Mouse (Mus musculus) stomach, postnatal 0 days (tissue): Measurements from ENCODE around the gene Myh2.

Source experiments
- CTCF ChIP-seq: IDR thresholded peaks from 2 replicates; pipeline ENCODE4 v1.5.1; 2016; ENCODE audit warnings: antibody characterized with exemption, low read depth, mild to moderate bottlenecking, moderate library complexity
- EP300 ChIP-seq: optimal IDR thresholded peaks from 2 replicates; pipeline ENCODE3; 2016; ENCODE audit warnings: antibody characterized with exemption

DNA sequence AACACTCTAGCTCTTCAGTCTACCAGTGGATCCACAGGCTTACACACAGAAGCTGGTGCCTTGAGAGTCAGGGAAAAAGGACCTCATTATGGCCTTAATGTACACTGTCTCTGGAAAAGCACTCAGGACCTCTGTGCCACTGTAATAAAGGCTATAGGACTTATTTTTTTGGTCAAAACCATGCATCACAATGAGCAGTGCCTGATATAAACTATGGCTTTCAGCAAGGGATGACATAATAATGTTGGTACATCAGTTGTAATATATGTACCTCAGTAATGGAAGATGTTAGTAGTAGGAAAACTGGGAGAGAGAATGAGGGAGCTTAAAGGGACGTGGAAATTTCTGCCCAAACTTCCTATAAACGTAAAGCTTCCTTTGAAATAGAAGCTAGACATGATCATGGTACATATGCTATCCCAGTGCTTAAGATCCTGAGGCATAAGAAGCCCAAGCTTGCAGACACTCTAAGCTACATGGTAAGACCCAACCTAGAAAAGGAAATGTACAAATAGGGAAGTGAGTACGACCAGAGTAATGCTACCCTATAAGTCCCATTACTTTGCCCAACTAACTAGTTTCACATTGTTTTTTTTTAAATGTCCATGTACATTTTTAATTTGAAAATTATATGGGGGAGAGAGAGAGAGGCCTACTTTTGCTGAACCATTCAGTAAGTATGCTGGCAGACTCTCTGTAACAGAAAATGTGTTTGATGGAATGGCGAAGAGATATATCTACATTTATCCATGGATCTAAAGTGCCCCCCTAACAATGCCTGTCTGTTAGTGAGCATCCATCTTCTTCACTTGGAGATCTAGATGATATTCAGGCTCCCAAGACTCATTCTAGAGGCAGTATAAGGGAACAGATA lies 24.2 kb upstream of the Myh2 start:
- TF ChIP-seq EP300 (no peak), CTCF (no peak)
